Mouse (Mus musculus) layer of hippocampus, postnatal 36 days (tissue): ENCODE results near the gene Nubp2. TPM values are rescaled to one million over a fixed set of nuclear protein-coding genes. Genes with fewer than 3 reads are reported as not detected.

Experiments
- DNase-seq, 2 experiments: peaks; one replicate each; pipeline ENCODE4 v3.0.0; 2022
- total RNA-seq, 2 experiments: library from RNA; stranded (reverse); gene quantifications; 2 replicates each; pipeline ENCODE4 v1.2.3; 2021

Nubp2 gene
- total RNA-seq, result 10 to 100 TPM; 33.2 to 37.1 TPM

- peak; percentile 96 to 98 for DNase-seq
Observed at GRCm38 (mm10) chr17:24886134-24886931, at the start of gene Nubp2, which contains the start of gene Spsb3. Gene Nubp2 (minus strand): TSS chr17:24886349. Gene Spsb3 (plus strand): TSS chr17:24886643.

GRCm38 (mm10) chr17:24935666-24936065 is 49.5 kb upstream of the Nubp2 start:
- no peak for DNase-seq

GRCm38 (mm10) chr17:24934926-24935325 is 48.8 kb upstream of the Nubp2 start:
- DNase-seq, result no peak

- DNase-seq, result no peak
Observed at GRCm38 (mm10) chr17:24933163-24933562, 47.0 kb upstream of the Nubp2 start.

- no peak for DNase-seq
Observed at GRCm38 (mm10) chr17:24932431-24932830, 46.3 kb upstream of the Nubp2 start.

DNA sequence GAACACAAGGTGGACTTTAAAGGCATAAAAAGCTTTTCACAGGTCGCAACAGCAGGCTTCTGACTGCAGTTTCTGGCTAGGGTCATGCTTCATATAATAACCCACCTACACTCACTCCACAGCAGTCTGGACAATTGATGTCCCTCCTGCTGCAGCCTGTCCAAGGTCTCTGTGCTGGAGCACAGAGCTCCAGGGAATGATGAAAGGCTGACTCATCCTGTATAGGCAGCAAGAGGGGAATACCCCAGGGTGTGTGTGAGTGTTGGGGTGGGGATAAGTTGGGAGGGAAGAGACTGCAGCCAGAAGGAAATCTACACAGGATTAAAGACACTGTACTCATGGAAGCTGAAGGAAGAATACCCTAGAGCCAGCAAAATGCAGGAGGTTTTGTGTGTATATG is 43.4 kb upstream of the Nubp2 start:
- DNase-seq, result no peak

DNA sequence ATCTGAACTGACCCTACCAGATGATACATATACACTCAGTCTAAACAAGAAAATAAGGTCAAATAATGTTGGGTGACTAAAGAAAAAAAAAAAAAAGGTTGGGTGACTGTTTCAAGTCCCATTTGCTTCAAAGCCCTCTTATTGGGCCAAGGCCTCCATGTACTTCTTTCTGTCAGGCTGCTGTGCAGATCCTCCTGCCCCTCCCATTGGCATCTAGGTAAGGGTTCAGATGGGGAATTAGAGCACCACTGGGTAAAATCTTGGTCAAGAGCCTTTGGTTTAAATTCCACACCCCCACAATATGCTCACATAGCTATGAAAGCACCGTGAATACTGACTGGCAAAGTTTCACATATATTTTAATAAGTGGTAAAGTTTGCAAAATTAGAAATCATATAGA is 37.1 kb upstream of the Nubp2 start:
- DNase-seq, result no peak

DNA sequence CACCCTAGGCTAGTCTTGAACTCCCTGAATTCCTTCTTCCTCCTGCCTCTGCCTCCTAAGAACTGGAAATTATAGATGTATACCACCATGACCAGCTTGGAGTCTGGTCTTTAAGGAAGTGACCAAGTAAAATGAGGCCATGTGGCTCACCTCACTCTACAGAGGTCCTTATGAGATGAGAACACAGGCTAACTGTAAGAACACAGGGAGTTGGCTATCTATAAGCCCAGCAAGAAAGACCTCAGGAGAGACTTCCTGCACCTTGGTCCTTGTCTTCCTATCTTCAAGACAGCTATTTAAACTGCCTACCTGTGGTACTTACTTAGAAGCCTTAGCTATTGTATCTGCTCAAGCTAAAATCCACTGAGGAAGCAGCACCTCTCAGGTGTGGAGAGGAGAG is 27.8 kb upstream of the Nubp2 start:
- no peak for DNase-seq

GRCm38 (mm10) chr17:24907591-24907990 is 21.4 kb upstream of the Nubp2 start:
- no peak for DNase-seq

- no peak for DNase-seq
Observed at GRCm38 (mm10) chr17:24903767-24904166, 17.6 kb upstream of the Nubp2 start.

DNA sequence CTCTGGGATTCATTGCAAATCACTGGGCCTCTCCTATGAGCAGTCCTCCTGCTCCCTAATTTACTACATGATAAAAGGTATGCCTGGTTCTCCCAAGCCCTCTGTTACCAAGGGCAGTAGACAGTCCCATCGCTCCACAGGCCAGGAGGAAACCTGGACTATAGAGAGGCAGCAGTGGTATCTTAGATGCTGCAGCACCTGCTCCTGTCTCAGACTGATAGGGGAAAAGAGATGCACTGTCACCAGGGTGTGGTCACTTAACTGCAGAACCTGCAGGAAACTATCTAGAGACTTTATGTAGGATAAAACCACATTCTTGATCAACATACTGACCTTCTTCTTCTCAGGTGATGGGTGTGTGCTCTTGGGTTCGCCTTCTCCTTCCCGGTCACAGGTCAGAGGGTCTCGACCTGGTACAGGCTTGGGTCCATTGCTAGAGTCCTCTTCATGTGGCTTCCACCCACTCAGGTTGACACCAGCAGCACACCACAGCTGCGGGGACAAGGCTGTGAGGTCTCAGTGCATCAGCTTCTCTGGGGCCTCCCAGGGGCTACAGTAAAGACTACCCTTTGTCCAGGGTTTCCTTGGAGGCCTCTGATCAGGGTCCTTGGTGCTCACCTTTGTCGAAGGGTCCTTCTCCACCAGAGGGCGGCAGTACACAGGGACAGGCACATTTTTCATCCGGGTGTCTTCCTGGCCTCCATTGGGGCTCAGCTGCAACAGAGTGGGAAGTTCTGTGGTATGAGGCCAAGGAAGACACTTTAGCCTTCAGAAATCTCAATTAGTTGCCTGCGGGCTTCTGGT is 16.7 kb upstream of the Nubp2 start:
- DNase-seq, result no peak

DNA sequence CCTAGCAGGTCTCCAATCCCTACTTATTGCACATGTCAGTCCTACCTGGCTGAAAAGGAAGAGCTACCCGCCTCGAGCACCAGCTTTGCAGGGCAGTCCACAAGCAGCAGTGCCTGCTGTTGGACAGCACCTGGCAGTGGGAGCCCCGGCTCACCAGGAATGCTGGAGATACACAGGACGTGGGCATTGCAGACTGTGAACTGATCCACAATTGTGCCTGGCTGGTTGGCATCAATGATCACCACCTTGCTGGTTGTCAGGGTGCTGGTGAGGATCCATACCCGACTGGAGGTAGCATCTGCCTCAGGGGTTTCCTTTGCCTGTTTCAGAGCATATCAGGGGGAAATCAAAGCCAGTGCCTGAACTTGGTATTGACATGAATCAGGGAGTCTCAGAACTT is 16.0 kb upstream of the Nubp2 start:
- no peak for DNase-seq

- no peak for DNase-seq
Observed at GRCm38 (mm10) chr17:24900014-24900413, 13.9 kb upstream of the Nubp2 start.

DNA sequence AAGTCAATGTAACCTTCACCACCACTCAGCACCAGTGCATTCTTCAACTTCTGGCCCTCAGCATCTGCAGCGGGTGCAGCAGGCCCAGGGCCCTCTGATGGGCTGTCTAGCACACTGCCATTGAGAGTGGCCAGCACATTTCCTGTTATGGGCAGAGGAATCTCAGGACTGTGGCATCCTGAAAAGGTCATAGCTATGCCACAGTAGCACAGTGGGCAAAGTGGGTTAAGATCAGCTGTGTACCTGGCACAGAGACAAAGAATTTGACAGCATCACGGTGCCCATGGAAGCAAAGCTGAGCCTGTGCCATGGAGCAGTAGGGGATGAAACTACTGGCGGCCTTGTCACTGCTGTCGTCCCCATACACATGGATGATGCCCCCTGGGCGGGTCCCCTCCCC is 13.0 kb upstream of the Nubp2 start:
- no peak for DNase-seq

DNA sequence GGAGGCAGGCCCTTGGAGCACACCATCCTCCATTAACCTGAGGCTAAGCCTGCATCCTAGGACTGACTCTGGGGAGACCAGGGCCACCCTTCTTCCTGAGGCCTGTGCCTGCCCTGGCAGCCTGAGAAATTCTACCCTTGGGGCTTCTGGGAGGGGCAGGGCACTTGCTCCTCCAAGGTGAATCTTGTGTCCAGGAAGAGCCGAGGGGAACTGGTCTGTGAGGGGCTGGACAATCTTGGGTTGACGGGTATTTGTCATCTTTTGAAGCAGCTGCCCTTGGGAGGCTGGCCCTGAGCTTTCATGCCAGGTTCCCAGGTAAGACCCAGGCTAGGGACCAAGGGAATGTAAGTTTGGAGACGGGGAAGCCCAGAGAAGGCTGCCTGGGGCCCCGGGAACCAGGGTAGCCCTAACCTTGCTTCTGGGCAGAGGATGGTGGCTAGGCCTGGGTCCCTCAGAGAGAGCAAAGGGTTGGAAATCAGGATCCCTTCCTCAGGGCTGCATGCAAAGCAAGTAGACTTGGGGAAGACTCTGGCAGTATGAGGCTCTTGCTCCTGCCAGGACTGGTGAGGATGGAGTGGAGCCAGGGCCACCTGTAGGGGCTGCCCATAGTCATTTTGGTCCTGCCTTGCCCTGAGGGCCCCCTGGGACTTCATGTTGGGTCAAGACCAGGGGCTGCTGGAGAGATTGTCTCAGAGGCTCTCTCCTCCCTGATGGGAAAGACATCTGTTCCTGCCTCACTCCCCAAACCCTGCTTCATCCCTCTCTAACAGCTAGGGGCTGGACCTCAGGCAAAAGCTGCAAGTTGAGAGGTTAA is 12.1 kb upstream of the Nubp2 start:
- DNase-seq, result no peak

DNA sequence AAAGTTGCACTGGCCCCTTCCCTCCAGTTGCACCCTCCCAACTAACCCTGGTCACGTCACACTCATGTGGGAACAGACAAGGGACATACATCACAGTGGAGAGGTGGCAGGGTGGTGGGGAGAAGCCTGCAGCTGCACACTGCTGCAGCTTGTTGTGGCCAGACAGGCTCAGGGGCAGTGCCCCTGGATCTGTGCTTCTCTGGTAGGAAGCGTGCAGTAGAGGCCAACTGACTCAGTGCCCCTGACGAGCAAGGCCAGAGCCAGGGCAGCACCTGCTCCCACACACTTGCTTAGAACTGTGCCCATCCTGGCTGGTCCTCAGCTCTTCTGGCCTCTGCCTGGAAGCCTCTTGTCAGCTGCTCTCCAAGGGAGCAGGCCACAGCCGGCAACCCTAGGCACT is 11.5 kb upstream of the Nubp2 start:
- DNase-seq, result no peak

- no peak for DNase-seq
Observed at GRCm38 (mm10) chr17:24896993-24897269, 10.8 kb upstream of the Nubp2 start.

DNA sequence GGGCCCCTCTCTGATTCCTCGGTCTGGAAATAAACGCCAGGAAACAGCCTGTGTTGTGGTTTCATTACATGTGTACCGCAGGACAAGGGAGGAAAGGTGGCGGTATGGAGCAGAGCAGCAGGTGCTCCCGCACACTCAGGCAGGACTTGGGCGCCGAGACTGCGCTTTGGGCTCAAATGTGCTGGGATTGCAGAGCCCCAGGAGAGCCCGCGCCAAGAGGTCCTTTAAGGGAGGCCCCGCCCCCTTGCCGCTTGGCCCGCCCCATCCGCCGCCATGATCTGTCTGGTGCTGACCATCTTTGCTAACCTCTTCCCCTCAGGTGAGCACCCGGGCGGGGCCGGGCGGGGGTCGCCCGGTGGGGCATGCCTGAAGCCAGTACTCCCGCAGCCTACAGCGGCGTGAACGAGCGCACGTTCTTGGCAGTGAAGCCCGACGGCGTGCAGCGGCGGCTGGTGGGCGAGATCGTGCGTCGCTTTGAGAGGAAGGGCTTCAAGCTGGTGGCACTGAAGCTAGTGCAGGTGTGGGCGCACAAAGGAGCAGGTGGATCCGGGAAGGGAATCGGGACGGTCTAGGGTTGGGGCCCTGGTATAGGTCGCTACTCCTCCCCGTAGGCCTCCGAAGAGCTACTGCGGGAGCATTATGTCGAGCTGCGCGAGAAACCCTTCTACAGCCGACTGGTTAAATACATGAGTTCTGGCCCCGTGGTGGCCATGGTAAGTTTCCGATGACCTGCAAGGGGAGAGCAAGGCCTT is 10.3 kb upstream of the Nubp2 start, which contains the start of gene Nme3:
Gene Nme3, plus strand, starts transcription at position 260 of the 752 bp plus-strand sequence.
- peak; percentile 73 to 76 for DNase-seq

DNA sequence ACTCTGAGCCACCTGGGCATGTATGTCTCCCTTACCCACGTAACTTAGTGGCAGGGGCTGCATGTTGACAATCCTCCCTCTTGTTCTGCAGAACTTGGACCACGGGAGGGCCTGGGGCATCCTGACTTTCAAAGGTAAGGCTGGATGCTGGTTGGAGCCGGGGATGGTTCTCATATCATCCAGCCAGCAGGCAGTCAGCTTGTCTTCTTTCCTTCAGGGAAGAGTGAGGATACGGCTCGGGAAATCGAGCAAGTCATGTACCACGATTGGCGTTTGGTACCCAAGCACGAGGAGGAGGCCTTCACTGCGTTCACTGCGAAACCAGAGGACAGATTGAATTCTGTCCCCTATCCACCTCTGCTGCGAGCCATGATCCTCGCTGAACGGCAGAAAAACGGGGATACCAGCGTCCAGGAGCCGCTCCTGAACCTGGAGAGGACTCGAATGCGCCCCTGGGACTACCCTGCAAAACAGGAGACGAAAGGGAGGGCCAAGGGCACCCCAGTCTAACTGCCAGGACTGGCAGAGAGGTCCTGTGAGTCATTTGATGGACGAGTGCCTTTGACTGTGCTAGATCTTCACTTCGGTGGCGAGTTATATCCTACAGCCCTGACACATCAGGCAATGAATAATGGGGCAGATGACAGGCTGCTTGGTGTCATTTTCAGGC is 9.6 kb upstream of the Nubp2 start:
- DNase-seq, result no peak

GRCm38 (mm10) chr17:24894995-24895547 is 8.9 kb upstream of the Nubp2 start, which contains the start of the genes Eme2 and Mrps34:
Gene Eme2 (minus strand): TSS chr17:24895087.
Gene Mrps34 (plus strand): TSS chr17:24895116.
- DNase-seq, result peak; percentile 83 to 84
